Mouse (Mus musculus) lung, embryonic 14.5 days (tissue): ENCODE measurements at regions not wholly inside any gene's neighbourhood (a gene's known extent, or its start where the extent isn't known, plus 50 kb on each side); places are given as distances from the start of the nearest gene placed in this dataset.

Experiments used
- ATAC-seq: fragments of 200-750 bp; cut with Nextera tagmentation; 2 replicates; pipeline ENCODE4 v1.8.0; 2017; ENCODE audit warnings: mild to moderate bottlenecking, moderate TSS enrichment, moderate library complexity; ENCODE audit not compliant: insufficient read depth
- DNase-seq: peaks from one replicate; pipeline ENCODE4 v3.0.0-alpha.2; 2015
- H3K27ac ChIP-seq: fragments of 300-500 bp; sonication (generic); 2 replicates; pipeline ENCODE4 v1.5.1; 2014; ENCODE audit warnings: low read depth, mild to moderate bottlenecking, moderate library complexity
- H3K27me3 ChIP-seq: fragments of 300-500 bp; sonication (generic); 2 replicates; pipeline ENCODE4 v1.6.1; 2014; ENCODE audit warnings: low read length, control low read depth; ENCODE audit not compliant: insufficient read depth
- H3K36me3 ChIP-seq: fragments of 300-500 bp; sonication (generic); 2 replicates; pipeline ENCODE4 v1.6.1; 2014; ENCODE audit warnings: control low read depth; ENCODE audit not compliant: insufficient read depth
- H3K4me1 ChIP-seq: fragments of 300-500 bp; sonication (generic); 2 replicates; pipeline ENCODE4 v1.6.1; 2014; ENCODE audit warnings: antibody characterized with exemption, control low read depth; ENCODE audit not compliant: insufficient read depth
- H3K4me2 ChIP-seq: fragments of 300-500 bp; sonication (generic); 2 replicates; pipeline ENCODE4 v1.6.1; 2014; ENCODE audit warnings: mild to moderate bottlenecking
- H3K4me3 ChIP-seq: fragments of 300-500 bp; sonication (generic); 2 replicates; pipeline ENCODE4 v1.5.1; 2014; ENCODE audit warnings: low read depth, low read length
- H3K9ac ChIP-seq: fragments of 300-500 bp; sonication (generic); 2 replicates; pipeline ENCODE4 v1.6.1; 2014
- H3K9me3 ChIP-seq: fragments of 300-500 bp; sonication (generic); 2 replicates; pipeline ENCODE4 v1.6.1; 2016; ENCODE audit warnings: low read depth, low read length, control low read depth
- CTCF ChIP-seq: IDR thresholded peaks from 2 replicates; pipeline ENCODE4 v1.5.1; 2016; ENCODE audit warnings: antibody characterized with exemption, low read depth
- WGBS: fragments of 180-500 bp; shearing (Covaris S2); extraction: QIAGEN DNeasy Blood & Tissue Kit; methylation state at CpG from one replicate; pipeline ENCODE4 v1.1.7; 2014; 5-methylcytosine and 5-hydroxymethylcytosine counted together

DNA sequence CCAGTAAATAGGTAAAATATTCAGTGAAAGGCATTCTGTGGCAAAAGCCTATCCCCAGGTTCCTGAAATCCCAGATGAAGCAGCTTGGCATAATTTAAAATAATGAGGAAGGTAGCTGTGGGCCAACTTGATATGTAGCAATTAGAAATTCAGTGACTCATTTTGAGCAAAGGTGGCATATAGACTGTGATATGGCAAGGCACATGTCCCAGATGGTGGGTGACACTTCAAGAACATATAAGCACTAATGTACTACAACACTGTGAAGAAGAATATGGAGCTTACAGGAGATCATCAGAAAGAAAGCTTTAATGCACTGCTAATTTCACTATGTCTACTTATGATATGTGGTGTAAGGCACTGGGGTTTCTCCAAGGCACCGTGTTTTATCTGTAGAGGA, 162.0 kb upstream of the Slit2 start:
- no peak for ATAC-seq
- 87% methylated on average over 1 of the region's 1 CpGs for WGBS
- H3K36me3 ChIP-seq = no peaks in the 10 kb centered on the region
- DNase-seq = no peak
- no peak overlapping the region for H3K4me2 ChIP-seq
- TF ChIP-seq CTCF = no peak
- H3K9me3 ChIP-seq = no peaks in the 10 kb centered on the region
- no peaks in the 10 kb centered on the region for H3K27me3 ChIP-seq
- no peak overlapping the region for H3K9ac ChIP-seq
- H3K27ac ChIP-seq = no peak overlapping the region
- H3K4me3 ChIP-seq = no peak overlapping the region
- no peaks in the 10 kb centered on the region for H3K4me1 ChIP-seq

DNA sequence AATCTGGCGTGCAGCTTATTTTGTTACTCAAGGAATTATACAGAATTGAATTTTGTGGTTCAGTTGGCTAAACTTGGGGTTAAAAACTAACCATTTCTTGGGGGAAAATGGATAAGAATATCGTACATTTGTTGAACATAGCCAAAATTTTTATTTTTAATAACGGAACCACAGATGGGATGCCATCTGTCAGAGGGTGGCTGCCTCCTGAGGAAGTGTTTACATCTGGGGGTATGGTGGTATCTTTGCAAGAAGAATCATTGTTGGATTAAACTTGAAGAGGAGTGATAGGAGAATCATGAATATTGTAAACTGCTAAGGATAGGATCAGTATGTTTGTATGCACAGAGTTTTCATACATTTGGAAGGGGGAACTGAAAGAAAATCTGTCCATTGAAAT, 144.9 kb upstream of the Slit2 start:
- H3K36me3 ChIP-seq = no peaks in the 10 kb centered on the region
- H3K27me3 ChIP-seq = no peaks in the 10 kb centered on the region
- H3K4me2 ChIP-seq = no peak overlapping the region
- H3K9me3 ChIP-seq = no peaks in the 10 kb centered on the region
- H3K4me3 ChIP-seq = no peak overlapping the region
- no peak overlapping the region for H3K27ac ChIP-seq
- H3K9ac ChIP-seq = no peak overlapping the region
- DNase-seq (no peak), ATAC-seq (no peak)
- WGBS = 63% methylated on average over 3 of the region's 3 CpGs
- no peak for TF ChIP-seq CTCF
- no peaks in the 10 kb centered on the region for H3K4me1 ChIP-seq

DNA sequence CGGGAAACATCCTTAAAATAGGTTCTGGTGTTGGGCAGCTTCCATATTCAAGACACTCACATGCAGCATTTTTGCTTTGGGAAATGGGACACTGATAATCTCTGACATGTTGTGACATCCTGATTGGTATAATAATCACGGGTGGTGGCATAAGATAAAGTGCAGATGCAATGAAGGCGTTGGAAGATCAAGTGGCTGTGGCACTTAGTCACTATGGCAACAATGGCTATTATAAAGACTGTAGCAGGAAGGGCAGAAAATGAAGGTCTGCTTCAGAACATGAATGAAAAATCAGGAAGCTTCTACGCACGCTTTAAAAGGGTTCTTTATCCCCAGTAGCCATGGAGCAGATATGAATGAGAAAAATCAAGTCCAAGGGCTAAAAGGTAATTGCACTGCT, 113.2 kb upstream of the Slit2 start:
- no peak for DNase-seq
- ATAC-seq = no peak

More for the DNA sequence above, 113.2 kb upstream of the Slit2 start:
- no peak overlapping the region for H3K4me2 ChIP-seq
- WGBS = 31% methylated on average over 5 of the region's 5 CpGs
- no peaks in the 10 kb centered on the region for H3K4me1 ChIP-seq
- H3K27ac ChIP-seq = no peak overlapping the region
- no peaks in the 10 kb centered on the region for H3K36me3 ChIP-seq
- H3K27me3 ChIP-seq = no peaks in the 10 kb centered on the region
- H3K4me3 ChIP-seq = no peak overlapping the region
- no peaks in the 10 kb centered on the region for H3K9me3 ChIP-seq
- no peak overlapping the region for H3K9ac ChIP-seq
- TF ChIP-seq CTCF = no peak
